Mouse (Mus musculus) c-Kit-negative CD71-positive TER-119-positive erythroid progenitor cells, embryonic 14.5 days (primary cell): ENCODE results near the gene Dgcr8.
A peak's percentile ranks its signal among the peaks of the same experiment; 100 is the strongest.

Source experiments
- DNase-seq: peaks from one replicate; pipeline ENCODE4 v3.0.0-alpha.2; 2013; ENCODE audit warnings: low read depth, low spot score

Gene Dgcr8

GRCm38 (mm10) chr16:18249364-18249967 lies 39.6 kb downstream of the Dgcr8 start:
- peak; percentile 28 for DNase-seq

DNA sequence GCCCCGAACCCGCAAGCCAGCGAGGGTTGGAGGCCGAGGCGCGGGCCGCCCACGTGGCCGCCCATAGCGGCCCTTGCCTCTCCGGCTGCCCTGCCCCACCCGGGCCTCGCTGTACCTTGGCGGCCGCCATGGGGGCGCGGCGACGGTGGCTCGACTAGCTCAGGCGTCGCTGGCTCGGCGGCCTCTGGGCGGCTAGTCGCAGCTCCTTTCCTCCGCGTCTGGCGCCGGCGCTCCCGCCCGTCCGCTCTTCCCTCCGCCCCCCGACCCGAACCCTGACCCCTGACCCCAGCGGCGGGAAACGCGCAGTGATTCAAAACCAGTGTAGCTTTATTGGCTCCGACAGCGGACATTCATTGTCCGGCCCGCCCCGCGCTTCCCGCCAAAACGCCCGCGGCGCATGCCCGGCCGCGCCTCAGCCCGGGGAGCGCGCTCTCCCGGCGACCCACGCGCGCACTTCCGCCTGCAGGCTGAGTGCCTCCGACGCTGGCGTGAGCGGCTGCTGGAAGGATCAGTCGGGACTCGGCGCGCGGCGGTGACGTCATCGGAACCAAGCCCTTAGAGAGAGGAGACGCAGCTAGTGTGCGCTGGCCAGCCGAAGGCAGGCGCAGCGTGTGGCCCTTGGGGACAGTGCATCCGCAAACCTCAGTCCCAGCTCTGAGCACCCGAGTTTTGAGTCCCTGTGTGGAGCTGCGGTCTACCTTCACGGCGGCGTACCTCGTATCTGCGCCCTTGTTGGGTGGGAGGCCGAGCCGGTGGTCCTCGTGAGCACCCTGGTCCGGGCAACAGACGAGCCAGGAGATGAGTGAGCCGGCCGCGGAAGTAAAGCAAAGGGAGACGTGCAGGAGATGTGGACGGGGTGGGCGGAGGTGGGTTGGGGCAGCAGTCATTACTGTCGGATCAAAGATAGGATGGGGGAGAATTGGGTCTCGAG lies 40.3 kb downstream of the Dgcr8 start, which contains the start of the genes Trmt2a and Ranbp1:
TSS of gene Trmt2a (plus strand) at position 247 of the 931 bp plus-strand sequence.
TSS of gene Ranbp1 (minus strand) at position 300 of the 931 bp plus-strand sequence.
- DNase-seq = peak; percentile 90

- DNase-seq = peak; percentile 20
Measured at GRCm38 (mm10) chr16:18247521-18248399, 41.3 kb downstream of the Dgcr8 start.

DNA sequence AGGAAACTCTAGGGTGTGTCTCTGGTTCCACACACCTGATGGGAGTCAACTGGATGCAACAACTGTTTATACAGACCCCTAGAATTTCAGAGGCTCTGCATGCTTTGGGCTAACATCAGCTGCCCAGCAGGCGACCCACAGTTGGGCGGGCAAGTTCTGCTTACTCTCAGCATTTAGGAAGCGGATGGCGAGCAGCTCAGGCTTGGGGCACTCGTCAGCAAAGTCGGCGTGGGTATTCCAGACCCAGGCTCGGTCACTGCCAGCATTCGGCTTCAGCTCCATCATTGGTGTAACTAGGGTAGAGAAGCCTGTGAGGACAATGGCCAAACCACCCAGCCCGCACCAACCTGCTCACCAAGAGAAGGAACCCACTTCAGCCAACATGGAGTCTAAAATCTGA lies 47.5 kb downstream of the Dgcr8 start:
- no peak for DNase-seq

GRCm38 (mm10) chr16:18236676-18237501 lies 52.2 kb downstream of the Dgcr8 start:
- DNase-seq = no peak

DNA sequence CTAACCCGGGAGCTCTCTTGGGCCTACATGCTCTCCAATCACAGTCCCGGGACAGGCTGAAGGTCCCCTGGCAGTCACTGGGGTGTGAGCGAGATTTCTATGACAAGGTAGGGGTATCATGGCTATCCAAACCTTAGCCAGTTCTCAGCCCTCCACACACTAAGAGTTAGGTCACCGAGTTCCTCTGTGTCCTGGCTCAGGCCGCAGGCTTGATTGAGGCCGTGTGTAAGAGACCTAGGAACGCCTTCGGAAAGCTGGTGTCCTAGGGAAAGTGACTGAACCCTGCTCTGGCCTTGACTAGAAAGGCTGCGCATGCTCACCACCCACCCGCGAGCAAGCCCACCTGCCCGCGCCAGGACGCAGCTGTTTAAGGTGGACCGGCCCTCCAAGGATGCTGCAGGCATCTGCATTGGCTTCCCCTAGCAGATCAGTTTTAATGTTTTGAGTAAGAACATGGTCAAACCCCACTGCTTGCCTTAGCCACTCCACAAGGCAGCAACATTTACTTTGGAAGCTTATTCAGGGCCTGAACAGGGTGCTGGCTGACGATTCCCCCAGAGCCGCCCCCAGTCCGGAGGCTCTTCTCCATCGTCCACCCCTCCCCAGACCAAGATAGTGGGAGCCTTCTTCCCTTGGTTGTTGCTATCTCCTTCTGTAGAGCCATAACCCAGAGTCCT lies 53.5 kb downstream of the Dgcr8 start:
- DNase-seq = no peak

DNA sequence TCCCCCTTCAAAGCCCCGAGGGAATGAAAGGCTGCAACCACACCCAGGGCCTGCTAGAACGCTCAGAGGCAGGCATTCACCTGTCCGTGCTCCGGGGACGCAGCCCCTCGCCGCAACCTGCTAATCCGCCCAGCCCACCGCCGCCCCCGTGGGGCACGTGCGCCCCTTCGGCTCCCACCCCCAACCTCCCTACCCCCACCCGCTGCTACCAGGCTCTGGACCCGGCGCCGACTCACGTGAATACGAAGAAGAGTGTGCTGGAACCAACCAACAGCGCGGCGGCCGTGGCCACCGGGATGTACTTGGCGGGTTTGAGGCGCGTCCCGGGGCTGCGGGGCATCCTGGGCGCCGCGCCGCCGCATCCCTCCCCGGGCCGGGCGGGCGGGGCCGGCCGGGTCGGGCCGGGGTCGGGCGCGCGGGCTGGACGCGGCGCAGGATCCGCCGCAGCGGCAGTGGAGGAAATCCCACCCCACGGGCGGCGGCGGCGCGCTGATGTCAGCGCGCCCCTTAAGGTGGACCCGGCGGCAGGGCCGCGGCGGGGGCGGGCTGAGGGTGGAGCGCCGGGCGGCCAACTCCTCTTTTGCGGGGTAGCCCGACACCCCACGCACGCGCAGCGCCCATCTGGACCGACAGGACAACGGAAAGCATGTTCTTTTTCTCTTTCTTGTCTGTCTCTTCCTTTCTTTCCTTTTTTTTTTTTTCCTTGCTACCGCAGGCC lies 54.2 kb downstream of the Dgcr8 start, which contains the start of gene Zdhhc8:
TSS of gene Zdhhc8 (minus strand) at position 466 of the 718 bp plus-strand sequence.
- DNase-seq = no peak

GRCm38 (mm10) chr16:18233919-18234670 lies 55.0 kb downstream of the Dgcr8 start:
- no peak for DNase-seq

DNA sequence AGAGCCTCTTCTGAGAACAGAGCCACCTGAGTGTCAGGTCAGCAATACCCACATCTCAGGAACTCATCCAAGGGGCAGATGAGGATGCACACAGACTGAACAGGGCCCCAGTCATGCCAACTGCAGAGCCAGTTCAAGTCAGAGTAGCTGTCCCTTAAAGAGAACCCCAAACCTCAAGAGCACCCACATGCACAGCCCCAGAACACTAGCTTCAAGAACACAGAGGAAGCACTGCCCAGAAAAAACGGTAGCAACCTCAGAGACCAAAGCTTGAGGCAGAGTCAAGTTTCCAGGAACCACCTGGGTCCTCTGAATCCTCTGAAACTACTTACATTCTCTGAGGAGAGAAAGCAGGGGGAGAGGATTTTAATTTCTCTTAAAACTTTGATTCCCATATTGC lies 55.6 kb downstream of the Dgcr8 start:
- no peak for DNase-seq

DNA sequence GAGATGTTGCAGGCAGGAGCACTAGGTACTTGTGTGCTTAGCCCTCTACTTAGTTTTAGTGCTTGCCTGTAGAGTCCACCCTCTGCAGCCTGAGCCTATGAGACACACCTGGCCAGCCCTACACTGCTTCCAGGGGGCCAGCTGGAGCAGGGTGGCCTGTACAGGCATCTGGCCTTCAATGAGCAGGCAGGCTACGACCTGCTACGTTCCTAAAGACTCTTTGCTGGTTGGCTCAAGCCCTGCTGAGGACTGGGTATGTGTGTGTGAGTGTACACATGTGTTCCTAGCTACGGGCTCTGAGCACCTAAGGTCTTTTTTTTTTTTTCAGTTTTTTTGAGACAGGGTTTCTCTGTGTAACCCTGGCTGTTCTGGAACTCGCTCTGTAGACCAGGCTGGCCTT lies 57.6 kb downstream of the Dgcr8 start:
- DNase-seq = no peak

- DNase-seq = no peak
Measured at GRCm38 (mm10) chr16:18231047-18231446, 58.0 kb downstream of the Dgcr8 start.

DNA sequence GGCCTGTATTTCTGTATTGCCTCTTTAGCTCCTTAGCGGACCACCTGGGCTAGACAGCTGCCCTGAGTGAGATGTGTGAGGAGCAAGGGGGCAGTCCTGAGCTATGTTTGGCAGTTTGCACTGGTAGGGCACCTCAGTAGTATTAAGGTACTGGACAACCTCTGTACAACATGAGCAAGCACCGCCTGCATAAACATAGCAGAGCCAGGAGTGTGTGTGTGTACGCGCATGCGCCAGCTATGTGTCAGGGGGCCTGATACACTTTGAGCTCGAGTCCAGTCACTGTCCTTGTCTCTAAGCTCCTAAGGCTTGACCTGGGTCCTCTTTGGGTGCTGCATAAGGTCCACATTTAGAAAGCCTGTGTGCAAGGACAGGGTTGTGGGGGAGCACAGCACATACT lies 58.4 kb downstream of the Dgcr8 start:
- no peak for DNase-seq

DNA sequence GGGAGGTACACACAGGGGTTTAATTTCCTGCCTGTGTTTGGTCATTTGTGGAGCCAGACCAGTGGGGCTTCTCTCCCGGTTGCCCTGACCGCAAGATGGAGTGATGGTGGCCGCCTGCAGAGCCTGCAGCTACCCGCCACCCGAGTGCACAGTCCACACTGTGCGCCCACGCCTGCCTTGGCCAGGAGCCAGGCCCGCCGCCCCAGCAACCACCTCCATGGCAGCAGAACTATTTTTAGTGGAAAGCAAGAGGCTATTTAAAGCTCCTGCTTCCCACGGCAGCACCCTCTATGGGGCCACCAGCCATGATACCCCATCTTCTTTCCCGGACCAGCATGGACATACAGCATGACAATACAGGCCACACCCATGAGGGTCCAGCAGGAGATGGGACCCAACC lies 59.4 kb downstream of the Dgcr8 start:
- no peak for DNase-seq

DNA sequence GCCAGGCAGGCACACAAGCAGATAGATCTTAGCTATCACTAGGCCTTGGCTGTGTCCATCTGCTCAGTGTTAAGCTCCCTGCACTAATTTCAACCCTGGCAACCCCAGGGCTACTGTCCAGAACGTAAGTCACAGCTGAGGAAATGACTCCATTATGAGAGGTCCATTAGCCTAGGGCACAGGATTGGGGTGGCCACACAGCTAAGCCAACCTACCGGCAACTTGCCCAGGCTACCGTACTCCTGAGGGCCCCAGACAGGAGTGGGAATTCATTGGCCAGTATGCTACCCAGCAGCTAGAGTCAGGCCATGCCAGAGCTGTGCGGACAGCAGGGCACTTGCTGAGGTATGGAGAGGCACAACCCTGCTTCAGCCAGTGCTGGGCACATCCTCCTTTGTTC lies 60.2 kb downstream of the Dgcr8 start:
- DNase-seq = no peak

GRCm38 (mm10) chr16:18227897-18228422 lies 61.1 kb downstream of the Dgcr8 start:
- DNase-seq = no peak

GRCm38 (mm10) chr16:18227187-18227586 lies 61.9 kb downstream of the Dgcr8 start:
- no peak for DNase-seq

DNA sequence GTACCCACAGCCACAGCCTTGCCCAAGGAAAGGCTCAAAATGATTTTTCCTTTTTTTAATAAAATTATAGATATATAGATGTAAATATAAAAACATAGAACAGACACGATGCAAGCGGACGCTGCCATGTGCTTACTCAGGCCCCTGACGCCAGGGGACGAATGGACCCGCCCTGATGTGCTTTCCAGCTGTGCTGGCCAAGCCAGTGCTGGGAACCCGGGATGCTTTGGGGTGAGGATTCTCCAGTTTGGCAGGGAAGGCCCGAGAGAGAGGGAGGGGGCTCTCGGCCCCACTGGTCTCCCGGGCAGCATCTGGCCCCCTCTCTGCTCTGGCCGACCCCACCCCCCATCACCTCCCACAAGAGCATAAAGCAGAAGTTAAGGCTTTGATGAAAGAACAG lies 66.9 kb downstream of the Dgcr8 start:
- DNase-seq = no peak

DNA sequence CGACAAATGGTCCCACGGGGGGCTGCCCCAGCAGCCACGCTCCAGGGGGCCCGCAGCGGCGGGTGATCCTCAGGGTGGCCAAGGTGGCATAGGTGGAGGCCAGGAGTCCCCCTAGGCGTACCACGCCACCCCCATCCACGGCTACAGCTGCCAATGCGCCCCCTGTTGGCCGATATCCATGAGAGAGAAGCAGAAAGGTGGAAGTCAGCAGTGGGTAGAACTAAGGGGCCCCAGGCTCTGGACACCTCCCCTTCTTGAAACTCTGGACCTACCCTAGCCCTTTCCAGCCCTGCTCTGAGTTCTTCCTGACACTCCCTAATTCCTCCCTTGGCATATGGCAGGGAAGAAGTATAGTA lies 67.5 kb downstream of the Dgcr8 start:
- DNase-seq = no peak
